Mouse (Mus musculus): ENCODE results near the gene 1700001J03Rik. TPM values are rescaled to one million over a fixed set of nuclear protein-coding genes. Genes with fewer than 3 reads are reported as not detected.
"Not testable (repeated sequence)": the region's sequence is repeated elsewhere in the genome, so short reads cannot be mapped to it uniquely, and the experiment has no call there.

Gene 1700001J03Rik
- polyA plus RNA-seq, 1 experiment from 2014 or later, result not detected

- peak; percentile 54 for TF ChIP-seq CTCF (IDR thresholded peaks at IDR 0.05; ENCODE audit: low read depth)
- not testable (repeated sequence) for H3K4me2 ChIP-seq (replicated peaks; ENCODE audit: low read depth); H3K4me3 ChIP-seq (ENCODE audit: low read depth, low read length); H3K27me3 ChIP-seq (ENCODE audit: control insufficient read depth, insufficient read depth, low read length); H3K9me3 ChIP-seq (ENCODE audit: control insufficient read depth, low read length); H3K27ac ChIP-seq (replicated peaks); H3K4me1 ChIP-seq (replicated peaks; ENCODE audit: control insufficient read depth, insufficient read depth); H3K9ac ChIP-seq (ENCODE audit: low read length); H3K36me3 ChIP-seq (ENCODE audit: control insufficient read depth, insufficient read depth, low read length); ATAC-seq (ENCODE audit: low FRiP score, low TSS enrichment)
- DNase-seq (ENCODE audit: low spot score), result peak; percentile 19
- WGBS, result 54% methylated on average over 4 of the region's 4 CpGs
These were observed 12.4 kb downstream of the 1700001J03Rik start for GRCm38 (mm10) chr5:146172744-146173143.

- not testable (repeated sequence) for ATAC-seq (ENCODE audit: low FRiP score, low TSS enrichment); H3K4me2 ChIP-seq (replicated peaks; ENCODE audit: low read depth); H3K4me1 ChIP-seq (replicated peaks; ENCODE audit: control insufficient read depth, insufficient read depth); H3K27ac ChIP-seq (replicated peaks); H3K27me3 ChIP-seq (ENCODE audit: control insufficient read depth, insufficient read depth, low read length); H3K36me3 ChIP-seq (ENCODE audit: control insufficient read depth, insufficient read depth, low read length); H3K9me3 ChIP-seq (ENCODE audit: control insufficient read depth, low read length); H3K9ac ChIP-seq (ENCODE audit: low read length); DNase-seq (ENCODE audit: low spot score); H3K4me3 ChIP-seq (ENCODE audit: low read depth, low read length)
- WGBS, result 65% methylated on average over 2 of the region's 2 CpGs
These were observed 14.5 kb downstream of the 1700001J03Rik start, which contains the start of gene Gm6309 for GRCm38 (mm10) chr5:146170621-146171020. TSS of gene Gm6309 (minus strand) at chr5:146170721.

- not testable (repeated sequence) for DNase-seq (ENCODE audit: low spot score); H3K36me3 ChIP-seq (ENCODE audit: control insufficient read depth, insufficient read depth, low read length); H3K27me3 ChIP-seq (ENCODE audit: control insufficient read depth, insufficient read depth, low read length); H3K27ac ChIP-seq (replicated peaks); H3K4me2 ChIP-seq (replicated peaks; ENCODE audit: low read depth); H3K9ac ChIP-seq (ENCODE audit: low read length); H3K4me3 ChIP-seq (ENCODE audit: low read depth, low read length); H3K4me1 ChIP-seq (replicated peaks; ENCODE audit: control insufficient read depth, insufficient read depth); ATAC-seq (ENCODE audit: low FRiP score, low TSS enrichment); H3K9me3 ChIP-seq (ENCODE audit: control insufficient read depth, low read length)
- WGBS, result 91% methylated on average over 3 of the region's 3 CpGs
These were observed 24.7 kb downstream of the 1700001J03Rik start, which contains the start of gene Gm5565 for GRCm38 (mm10) chr5:146160439-146160838. TSS of gene Gm5565 (minus strand) at chr5:146160539.

GRCm38 (mm10) chr5:146158326-146158725, 26.8 kb downstream of the 1700001J03Rik start:
- H3K9ac ChIP-seq (ENCODE audit: low read length); H3K4me3 ChIP-seq (ENCODE audit: low read depth, low read length); DNase-seq (ENCODE audit: low spot score); H3K36me3 ChIP-seq (ENCODE audit: control insufficient read depth, insufficient read depth, low read length); ATAC-seq (ENCODE audit: low FRiP score, low TSS enrichment); H3K27me3 ChIP-seq (ENCODE audit: control insufficient read depth, insufficient read depth, low read length); H3K4me1 ChIP-seq (replicated peaks; ENCODE audit: control insufficient read depth, insufficient read depth); H3K9me3 ChIP-seq (ENCODE audit: control insufficient read depth, low read length); H3K4me2 ChIP-seq (replicated peaks; ENCODE audit: low read depth); H3K27ac ChIP-seq (replicated peaks): not testable (repeated sequence)
- 88% methylated on average over 4 of the region's 4 CpGs for WGBS

GRCm38 (mm10) chr5:146150454-146150853, 34.6 kb downstream of the 1700001J03Rik start:
- Histone ChIP-seq H3K36me3 (ENCODE audit: control insufficient read depth, insufficient read depth, low read length) (no peaks in the 10 kb centered on the region), H3K4me1 (replicated peaks; ENCODE audit: control insufficient read depth, insufficient read depth) (no peaks in the 10 kb centered on the region), H3K27me3 (ENCODE audit: control insufficient read depth, insufficient read depth, low read length) (no peaks in the 10 kb centered on the region), H3K4me3 (ENCODE audit: low read depth, low read length) (no peak overlapping the region), H3K27ac (replicated peaks) (no peak overlapping the region), H3K9ac (ENCODE audit: low read length) (no peak overlapping the region), H3K4me2 (replicated peaks; ENCODE audit: low read depth) (no peak overlapping the region), H3K9me3 (ENCODE audit: control insufficient read depth, low read length) (no peaks in the 10 kb centered on the region)
- TF ChIP-seq EP300 (optimal IDR thresholded peaks at IDR 0.05) (no peak), CTCF (IDR thresholded peaks at IDR 0.05; ENCODE audit: low read depth) (no peak)
- WGBS, result 65% methylated on average over 3 of the region's 3 CpGs
- DNase-seq (ENCODE audit: low spot score), result no peak
- no peak for ATAC-seq (ENCODE audit: low FRiP score, low TSS enrichment)

GRCm38 (mm10) chr5:146147903-146148302, 37.2 kb downstream of the 1700001J03Rik start:
- Histone ChIP-seq H3K4me2 (replicated peaks; ENCODE audit: low read depth) (no peak overlapping the region), H3K27ac (replicated peaks) (no peak overlapping the region), H3K9me3 (ENCODE audit: control insufficient read depth, low read length) (no peaks in the 10 kb centered on the region), H3K4me3 (ENCODE audit: low read depth, low read length) (no peak overlapping the region), H3K27me3 (ENCODE audit: control insufficient read depth, insufficient read depth, low read length) (no peaks in the 10 kb centered on the region), H3K9ac (ENCODE audit: low read length) (no peak overlapping the region), H3K36me3 (ENCODE audit: control insufficient read depth, insufficient read depth, low read length) (no peaks in the 10 kb centered on the region), H3K4me1 (replicated peaks; ENCODE audit: control insufficient read depth, insufficient read depth) (no peaks in the 10 kb centered on the region)
- TF ChIP-seq CTCF (IDR thresholded peaks at IDR 0.05; ENCODE audit: low read depth) (peak; percentile 15; the same call in 1 of the 2 replicates), EP300 (optimal IDR thresholded peaks at IDR 0.05) (no peak)
- WGBS, result 41% methylated on average over 2 of the region's 2 CpGs
- ATAC-seq (ENCODE audit: low FRiP score, low TSS enrichment), result no peak
- no peak for DNase-seq (ENCODE audit: low spot score)

Other genes starting within 250 kb of the 1700001J03Rik start
- gene Cyp3a25, start 175.7 kb downstream of the 1700001J03Rik start, polyA plus RNA-seq (2015; fragmentation: Nextera tagmentation; extraction: Ambion mirVana), result 0.27 and 0.58 TPM in 2 replicates
- gene Cyp3a59, start 106.0 kb downstream of the 1700001J03Rik start, polyA plus RNA-seq (2015; fragmentation: Nextera tagmentation; extraction: Ambion mirVana), result 0.06 TPM in 1 of 2 replicates, not detected in the other
- gene Gm5565, start 24.8 kb downstream of the 1700001J03Rik start, polyA plus RNA-seq (2015; fragmentation: Nextera tagmentation; extraction: Ambion mirVana), result not detected in 2 replicates
- gene Gm6309, start 14.6 kb downstream of the 1700001J03Rik start, polyA plus RNA-seq (2015; fragmentation: Nextera tagmentation; extraction: Ambion mirVana), result not detected in 2 replicates
- 35.9 and 38.3 TPM in 2 replicates for gene Rnf6, start 36.3 kb upstream of the 1700001J03Rik start, polyA plus RNA-seq (2015; fragmentation: Nextera tagmentation; extraction: Ambion mirVana)
- gene Cdk8, start 45.9 kb upstream of the 1700001J03Rik start, polyA plus RNA-seq (2015; fragmentation: Nextera tagmentation; extraction: Ambion mirVana), result 12.2 and 12.6 TPM in 2 replicates
- gene Wasf3, start 199.7 kb upstream of the 1700001J03Rik start, polyA plus RNA-seq (2015; fragmentation: Nextera tagmentation; extraction: Ambion mirVana), result 0.45 and 0.50 TPM in 2 replicates

Measured in stomach, postnatal 0 days (tissue).